Mouse (Mus musculus): ENCODE results near the gene Ddx17.

Ddx17 gene

DNA sequence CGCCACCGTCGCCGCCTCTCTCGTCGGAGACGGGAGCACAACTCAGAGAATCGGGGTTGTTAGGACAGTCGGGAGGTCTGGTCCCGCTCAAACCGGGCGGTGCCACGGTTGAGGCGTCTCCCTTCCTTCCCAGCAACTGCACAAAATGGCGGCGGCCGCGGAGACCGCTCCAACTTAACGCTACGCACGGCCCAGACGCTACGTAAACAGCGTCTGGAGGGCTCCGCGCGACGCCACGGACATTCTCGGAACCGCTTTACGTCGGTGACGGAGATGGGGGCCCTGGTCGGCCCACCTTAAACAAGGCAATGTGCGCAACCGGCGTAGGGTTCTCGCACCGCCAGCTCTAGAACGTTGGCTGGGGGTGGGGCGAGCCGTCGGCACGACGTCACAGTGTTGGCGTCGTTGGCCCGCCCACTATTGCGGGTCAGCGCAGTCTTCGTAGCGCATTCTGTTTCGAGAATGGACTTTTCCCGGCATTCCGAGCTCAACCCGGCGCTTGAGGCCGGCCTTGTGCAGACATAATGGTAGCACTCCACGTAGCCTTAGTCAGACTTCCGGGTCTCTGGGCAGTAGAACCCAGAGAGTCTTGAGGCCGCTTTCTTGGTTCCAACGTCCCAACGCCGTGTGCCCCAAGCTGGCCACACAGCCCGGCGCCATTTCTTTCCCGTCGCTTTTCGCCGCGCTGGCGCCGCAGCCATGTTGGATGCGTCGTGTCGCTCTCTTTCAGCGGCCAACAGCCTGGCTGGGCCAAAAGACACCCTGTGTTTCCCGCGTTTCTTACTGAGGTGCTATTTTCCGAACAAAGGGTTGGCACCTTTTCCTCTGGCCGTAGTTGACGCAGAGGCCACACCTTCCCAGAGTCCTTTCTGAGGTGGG lies at the start of gene Ddx17:
TSS of gene Ddx17 (minus strand) at position 332 of the 879 bp plus-strand sequence.
- DNase-seq = peak; percentile 99

DNA sequence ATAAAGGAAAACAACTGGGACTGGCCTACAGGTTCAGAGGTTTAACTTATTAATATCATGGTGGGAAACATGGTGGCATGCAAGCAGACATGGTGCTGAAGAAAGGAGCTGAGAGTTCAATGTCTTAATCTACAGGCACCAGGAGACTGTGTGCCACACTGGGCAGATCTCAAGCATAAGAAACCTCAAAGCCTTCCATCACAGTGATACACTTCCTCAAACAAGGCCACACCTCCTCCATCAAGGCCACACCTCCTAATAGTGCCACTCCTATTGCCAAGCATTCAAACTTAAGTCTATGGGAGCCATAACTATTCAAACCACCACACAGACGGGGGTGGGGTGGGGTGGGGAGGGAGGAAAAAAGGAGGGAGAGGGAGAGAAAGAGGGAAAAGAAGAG lies 35.0 kb upstream of the Ddx17 start:
- DNase-seq = peak in 1 of 2 experiments; percentile 12

DNA sequence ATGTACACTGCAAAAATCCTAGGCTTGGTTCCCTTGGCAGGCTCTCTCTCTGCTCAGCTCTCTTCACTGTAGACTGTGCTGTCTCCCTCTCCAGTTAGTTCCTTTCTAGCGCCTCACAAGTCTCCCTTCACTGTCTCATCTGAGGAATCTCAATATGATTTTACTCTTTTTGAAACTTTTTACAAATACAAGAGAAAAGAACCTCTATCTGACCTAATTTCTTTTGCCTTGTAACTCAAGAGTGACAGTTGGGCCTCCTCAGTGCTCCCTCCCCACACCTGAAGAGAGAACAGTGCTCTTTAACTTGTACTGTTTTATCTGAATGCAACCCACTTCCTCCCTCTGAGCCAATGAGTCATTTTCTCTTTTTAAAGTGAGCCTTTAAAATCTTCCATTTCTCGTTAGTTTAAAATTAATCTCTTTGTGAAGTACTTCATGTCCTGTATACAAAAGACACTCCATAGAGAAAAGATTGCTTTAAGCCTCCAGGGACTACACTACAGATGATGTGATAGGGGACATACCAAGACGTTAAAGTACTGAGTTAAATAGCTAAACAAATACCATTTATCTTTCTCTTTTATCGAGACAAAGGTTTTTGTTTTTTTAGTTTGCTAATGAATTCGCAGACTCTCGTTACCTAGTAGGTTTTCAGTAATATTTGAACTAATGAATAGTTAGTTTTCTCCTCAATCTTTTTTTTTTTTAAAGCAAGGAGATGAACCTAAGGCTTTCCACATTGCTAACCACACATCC lies 31.3 kb upstream of the Ddx17 start:
- DNase-seq = no peak

DNA sequence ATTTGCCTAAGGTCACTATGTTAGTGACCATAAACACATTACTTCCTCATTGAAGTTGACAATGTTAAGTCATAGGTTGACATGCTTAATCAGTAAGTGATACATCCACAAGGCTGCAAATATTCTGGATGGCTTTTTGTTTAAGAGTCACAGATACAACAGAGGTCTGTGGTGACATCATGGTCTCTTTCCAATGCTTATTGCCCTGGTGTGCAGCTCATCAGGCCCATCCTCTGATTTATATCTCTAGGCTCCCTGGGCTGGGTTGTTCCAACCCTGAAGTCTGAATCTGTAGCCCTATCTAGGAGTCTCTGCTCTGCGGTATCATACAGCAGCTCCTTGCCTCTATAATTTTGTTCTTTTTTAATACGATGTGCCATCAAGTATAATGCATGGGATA lies 30.4 kb upstream of the Ddx17 start:
- no peak for DNase-seq

DNA sequence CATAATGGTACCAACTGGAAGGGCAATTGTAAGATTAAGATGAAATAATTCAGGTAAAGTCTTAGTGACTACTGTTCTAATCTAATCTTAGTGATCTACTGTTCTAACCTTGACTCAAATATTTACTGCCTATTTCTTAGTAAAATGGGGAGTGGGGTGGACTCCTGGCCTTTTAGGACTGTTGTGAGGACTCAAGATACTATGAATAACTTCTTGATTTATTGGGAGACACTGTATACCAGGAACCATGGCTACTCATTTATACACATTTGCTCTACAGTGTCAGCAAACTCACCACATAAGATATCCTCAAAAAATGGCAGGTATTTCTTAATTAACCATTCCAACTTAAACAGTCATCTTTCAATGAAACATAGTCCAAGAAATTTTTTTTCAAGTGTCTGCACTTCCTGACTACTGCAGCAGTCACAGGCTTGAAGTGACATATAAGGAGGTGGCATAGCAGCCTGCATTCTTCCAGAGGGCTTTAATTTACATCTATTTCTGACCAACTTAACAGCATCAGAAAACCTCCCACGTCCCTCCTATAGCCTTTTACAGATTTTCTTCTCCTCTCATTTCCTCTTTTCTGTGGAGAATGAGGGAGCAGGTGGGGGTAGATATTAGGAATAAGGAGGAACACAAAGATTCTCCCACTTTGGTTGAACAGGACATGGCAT lies 29.1 kb upstream of the Ddx17 start:
- DNase-seq = no peak

DNA sequence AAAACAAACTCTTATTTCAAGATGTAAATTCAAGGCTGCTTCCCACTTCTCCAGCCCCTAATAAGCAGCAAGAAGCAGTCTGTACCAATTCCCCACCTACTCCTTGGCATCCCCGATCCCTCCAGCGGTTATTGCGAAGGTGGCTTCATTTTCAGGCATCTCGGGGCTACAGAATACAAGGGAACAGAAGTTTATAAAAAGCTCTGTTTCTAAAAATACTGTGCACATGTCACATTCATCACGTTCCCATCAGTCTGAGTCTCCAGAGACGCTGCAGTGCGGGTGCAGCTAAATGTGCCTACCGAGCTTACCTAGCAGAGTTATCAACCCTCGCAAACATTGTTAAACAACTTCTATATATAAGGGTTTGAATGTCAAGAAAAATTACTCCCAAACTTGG lies 15.9 kb upstream of the Ddx17 start:
- no peak for DNase-seq

DNA sequence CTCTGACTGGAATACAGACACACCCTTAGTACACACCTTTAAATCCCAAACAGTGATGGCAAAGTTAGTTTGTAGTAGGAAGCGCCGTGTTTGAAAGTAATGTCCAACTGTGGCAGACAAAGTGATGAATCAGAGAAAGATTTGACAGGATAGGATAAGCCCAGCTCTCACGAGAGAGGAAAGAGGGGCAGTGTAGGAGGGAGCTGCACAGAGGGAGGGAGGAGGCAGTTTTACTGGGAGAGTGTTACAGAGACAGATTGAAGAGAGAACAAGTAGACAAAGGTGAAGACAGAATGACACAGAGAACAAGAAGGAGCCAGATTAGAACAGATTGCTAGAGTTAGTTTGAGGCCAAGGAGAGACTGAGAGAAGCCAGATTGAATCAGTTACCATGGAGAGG lies 13.1 kb upstream of the Ddx17 start:
- no peak for DNase-seq

DNA sequence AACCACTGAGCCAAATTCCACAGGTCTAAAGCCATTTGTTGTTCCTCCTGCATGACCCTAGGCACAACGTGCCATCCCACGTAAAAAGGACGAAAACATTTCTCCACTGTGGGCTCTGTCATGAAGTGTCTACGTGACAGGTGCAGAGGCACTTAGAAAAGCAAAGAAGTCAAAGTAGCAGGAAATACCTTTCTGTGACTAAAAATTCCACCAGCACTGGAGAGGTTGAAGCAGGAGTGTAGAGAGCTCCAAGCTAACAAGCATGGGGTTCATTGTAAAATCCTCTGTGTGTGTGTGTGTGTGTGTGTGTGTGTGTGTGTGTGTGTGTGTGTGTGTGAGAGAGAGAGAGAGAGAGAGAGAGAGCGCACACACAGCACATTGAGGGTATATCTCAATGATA lies 6.0 kb upstream of the Ddx17 start:
- DNase-seq = no peak

DNA sequence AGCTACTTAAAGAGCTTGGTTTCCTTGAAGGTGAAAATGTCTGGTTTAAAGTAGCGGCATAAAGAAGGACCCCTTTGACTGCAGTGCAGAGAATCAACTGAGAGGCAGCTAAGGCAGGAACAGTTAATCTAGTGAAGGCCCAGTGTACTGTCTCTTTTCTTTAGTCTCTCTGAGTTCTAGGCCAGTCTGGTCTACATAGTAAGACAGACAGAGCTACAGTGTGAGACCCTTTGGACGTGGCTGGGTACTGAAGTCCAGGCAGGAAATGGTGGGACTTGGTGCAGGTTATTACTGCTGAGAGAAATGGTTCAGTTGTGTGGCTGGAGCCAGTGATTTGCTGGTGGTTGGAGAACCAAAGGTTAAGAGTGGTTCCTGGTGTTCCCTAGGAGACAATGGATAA lies 1.7 kb upstream of the Ddx17 start:
- DNase-seq = no peak

DNA sequence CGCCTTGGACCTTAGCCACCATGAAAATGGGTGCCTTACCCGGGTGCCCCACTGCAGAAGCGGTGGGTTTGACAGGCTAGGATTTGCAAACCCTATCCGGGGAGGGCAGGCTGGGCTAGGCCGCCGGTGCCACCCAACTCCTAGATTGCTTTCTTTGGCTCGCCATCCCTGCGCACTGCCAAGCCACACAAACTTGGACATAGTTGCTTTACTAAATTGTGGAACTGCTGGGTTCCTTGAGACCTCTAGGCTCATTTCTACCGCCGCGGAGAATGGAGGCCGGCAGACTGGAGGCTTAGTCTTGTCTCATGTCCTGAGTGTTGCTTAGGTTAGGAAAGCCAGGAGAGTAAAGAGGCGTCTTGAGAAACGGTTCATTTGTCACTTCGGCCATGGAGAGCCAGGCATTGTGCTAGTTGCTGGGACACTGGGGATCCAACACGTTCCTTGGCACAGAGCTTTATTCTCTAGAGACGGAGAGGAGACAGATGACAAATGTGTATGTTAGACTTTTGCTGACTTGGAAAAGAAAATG lies 814 bp upstream of the Ddx17 start:
- no peak for DNase-seq

DNA sequence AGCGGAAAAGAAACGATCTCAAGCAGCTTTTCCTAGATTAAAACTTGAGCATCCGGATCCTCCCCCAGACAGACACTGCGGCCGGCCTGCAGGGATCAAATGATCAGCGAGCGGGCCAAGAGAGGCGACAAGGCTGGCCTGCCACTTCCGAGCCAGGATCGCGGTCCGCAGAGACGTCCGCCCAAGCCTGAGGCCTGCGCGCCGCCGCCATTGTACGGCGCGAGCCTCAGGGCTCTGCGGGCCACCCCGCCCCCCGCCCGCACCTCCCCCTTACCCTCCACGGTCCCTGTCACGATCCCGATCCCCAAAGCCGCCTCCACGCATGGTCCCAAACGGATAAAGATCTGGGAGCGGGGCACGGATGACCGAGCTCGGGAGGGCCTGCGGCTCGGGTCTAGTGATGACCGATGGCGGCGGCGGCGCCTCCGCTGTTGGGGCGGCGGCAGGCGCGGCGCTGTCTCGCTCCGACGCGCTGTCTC lies 581 bp downstream of the Ddx17 start:
- DNase-seq = no peak

DNA sequence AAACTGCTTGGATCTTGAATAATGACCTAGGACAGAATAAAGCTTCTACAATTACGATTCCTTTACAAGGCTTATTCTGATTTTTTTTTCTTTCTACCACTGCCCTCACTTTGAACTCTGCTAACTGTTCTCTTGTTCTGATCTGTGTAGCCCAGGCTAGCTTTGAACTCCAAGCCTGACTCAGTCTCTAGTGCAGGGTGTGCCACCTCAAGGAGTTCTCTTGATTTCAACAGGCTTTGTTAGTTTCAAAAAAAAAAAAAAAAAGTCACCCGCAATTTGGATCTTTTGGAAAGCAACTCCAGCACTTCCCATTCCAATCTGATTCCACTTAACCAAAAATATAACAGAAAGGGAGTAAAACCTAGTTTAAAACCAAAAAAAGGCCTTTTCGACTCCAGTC lies 1.0 kb downstream of the Ddx17 start:
- DNase-seq = no peak

DNA sequence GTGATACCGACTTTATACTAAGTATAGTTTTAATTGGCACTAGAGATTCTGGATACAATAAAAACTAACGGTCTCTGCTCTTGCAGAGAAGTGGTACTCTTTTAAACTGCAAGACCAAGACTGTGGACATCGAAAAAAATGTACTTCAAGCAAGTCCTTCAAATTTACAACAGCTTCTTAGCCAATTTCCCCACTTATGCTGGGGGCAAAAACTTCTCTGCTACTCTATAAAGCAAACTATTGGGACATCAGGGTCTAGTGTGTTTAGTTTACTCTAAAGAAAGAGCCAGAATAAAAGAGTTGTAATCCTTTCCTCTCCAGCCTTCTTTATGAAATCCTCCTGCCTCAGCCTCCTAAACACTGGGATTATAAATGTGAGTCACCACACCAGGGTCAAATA lies 2.6 kb downstream of the Ddx17 start:
- no peak for DNase-seq

DNA sequence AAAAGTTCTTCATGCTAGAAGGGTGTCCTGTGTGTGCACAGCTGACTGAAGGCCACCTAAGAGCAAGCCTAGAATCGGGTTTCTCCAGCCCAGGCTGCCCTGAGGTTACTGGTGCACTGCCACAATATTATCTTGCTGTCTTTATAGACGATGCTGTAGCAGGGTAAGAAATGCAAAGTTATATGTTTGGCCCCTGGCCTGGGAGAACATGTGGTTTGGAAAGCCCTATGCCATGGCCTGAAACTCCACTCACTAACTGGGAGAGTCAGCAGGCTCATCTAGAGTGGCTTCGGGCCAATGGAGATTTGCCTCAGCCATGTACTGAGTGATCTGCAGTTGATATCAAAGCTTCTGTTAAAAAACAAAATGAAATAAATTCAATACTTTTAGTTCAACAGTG lies 12.7 kb downstream of the Ddx17 start:
- no peak for DNase-seq

DNA sequence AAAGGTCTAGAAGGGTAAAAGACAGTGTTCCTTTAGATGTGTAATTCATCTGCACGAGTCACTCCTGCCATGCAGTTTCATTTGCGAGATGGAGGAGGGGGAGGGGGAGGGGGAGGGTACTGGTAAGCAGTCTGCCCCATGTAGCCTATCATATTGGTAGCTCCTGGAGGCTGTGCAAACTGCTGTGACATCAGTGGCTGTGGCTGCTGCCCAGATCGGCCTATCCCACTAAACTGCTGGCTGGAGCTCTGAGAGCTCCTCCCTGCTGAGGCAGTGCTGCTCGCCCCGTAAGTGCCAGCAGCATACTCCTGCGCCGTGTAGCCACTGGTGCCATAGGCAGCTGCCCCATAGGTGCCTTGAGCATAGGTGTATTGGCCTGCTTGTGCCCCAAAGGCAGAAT lies 16.6 kb downstream of the Ddx17 start:
- DNase-seq = no peak

DNA sequence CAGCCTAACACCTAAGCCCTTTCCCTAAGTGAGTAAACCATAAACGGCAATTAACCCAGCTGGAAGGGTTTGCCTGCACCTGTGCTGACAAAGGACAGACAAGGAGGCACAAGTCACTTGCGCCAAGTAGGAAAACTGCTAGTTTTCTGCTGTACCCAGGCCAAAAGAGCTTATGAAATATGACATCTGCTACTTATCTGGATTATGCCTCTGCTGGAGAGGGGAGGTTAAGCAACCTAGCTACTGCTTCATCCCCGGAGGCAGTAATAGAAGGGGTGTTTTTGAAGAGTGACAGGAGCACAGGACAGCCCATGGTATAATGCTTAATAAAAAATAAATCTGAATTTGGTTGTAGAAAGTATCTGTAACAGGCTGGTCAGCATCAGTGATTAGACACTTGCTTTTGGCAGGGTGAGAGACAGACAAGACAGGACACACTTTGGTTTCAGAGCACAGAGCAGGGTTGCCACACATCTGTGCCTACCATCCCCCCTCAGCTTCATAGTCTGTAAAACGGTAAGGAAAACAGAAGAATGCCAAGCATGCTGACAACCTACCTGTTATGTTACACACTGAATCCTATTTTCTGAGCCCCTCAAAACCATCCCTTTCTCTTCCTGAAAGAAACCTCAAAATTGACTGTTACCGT lies 18.4 kb downstream of the Ddx17 start:
- DNase-seq = no peak

DNA sequence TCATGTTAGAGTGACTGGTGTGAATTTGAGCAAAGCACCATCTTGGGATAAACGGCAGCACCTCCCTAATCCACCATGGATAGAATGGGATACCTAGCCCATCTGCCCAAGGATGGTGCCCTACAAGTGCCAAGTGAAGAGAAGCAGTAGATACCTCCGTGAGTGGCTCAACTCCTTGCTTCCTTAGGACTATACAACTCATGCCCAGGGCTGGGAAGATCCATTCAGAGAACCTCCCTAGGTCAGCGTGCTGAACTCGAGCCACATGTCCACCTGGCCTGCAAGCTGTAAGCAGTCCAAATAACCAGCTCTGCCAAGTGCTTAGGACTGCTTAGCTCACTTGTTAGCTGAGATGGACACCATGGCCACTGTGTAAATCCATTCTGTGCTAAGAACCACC lies 19.3 kb downstream of the Ddx17 start:
- peak in 1 of 2 experiments; percentile 1 for DNase-seq

DNA sequence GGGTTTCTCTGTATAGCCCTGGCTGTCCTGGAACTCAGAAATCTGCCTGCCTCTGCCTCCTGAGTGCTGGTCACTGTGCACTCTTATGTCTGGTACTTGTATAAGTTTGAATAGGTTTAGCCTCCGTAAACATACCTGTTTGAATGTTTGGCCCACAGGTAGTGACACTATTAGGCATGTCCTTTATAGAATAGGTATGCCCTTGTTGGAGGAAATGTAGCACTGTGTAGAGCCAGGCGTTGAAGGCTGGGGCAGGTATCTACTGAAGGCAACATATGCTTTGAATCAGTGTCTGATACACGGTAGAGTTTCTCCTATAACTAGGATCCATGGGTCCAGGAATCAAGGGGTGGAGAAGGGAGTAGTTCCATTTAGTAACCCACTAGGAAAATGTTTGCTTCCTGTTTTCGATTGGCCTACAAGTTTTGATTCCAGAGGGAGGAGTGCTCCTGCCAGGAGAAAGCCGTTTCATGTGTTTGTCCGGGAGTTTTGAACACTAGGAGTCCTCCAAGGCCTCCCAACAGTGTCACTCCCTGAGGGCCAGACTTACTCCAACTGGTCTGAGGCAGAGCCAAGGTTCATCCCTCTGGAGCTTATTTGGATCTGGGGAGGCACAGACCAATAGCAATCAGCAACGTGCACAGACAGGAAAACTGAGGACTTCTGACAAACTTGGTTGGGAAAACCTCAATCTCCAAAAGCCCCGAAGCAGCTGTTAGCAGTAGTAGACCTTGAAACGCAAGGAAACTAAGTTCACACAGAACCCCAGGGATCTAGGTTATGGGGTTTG lies 20.4 kb downstream of the Ddx17 start:
- peak in 1 of 2 experiments; percentile 1 for DNase-seq

DNA sequence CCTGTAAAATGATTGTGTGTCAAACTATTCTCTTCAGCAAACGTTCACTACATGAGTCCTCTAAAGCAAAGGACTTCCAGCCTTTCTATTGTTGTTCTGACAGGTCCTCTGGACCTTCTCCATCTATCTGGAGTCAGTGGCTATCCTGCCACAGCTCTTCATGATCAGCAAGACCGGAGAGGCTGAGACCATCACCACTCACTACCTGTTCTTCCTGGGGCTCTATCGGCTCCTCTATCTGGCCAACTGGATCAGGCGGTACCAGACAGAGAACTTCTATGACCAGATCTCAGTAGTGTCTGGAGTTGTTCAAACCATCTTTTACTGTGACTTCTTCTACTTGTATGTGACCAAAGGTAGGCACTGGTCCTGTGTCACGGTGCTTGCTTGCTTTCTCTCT lies 21.0 kb downstream of the Ddx17 start:
- peak in 1 of 2 experiments; percentile 0 for DNase-seq

DNA sequence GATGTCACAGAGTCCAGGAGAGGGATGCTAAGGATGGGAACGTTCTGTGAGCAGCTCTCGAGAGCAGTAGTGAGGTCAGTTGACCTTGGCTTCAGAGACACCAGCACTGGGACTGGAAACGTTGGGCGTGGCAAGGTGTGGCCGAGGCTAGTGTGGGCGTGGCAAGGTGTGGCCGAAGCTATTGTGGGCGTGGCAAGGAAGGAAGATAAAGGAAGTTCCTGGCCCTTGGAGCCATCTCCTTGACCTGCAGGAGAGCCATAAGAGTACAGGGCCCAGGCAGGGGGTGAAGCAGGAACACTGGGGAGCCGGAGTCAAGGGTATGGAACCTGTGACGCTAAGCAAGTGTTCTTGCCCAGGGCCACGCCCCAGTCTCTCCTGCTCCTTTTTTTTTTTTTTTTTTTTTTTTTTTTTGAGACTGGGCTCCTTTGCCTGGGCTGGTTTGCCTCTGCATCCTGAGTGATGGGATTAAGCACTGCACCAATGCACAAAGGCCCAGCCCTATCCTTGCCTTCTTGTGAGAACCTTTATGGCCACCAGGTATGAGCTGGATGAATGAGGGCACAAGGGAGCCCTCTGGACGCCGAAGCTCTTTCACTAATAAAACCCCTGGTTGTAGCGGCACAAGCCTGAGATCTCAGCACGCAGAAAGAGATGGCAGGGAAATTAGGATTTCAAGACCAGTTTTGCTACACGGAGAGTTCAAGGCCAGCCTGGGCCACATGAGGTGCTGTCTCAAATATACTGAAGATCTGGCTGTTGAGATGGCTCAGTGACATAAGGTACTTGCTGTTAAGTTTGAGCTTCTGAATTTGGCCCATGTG lies 26.9 kb downstream of the Ddx17 start:
- DNase-seq = no peak

DNA sequence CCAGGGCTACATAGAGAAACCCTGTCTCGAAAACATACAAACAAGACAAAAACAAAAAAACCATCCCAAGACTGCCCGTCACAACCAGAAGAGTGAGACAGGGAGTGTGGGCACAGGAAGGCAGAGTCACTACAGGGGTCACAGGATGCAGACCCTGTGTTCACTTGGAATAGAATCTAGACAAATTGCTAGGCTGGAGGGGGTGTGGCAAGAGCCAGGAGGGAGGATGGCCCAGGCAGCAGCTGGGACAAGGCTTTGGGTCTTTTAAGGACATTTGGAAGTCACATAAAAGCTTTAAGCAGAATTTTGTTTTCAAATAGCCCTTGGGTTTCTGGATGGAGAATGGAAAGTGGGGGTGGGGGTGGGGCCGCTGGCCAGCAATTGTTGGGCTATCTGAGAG lies 28.0 kb downstream of the Ddx17 start:
- no peak for DNase-seq
